Mouse (Mus musculus) embryonic stem cell, embryonic (primary cell): ENCODE measurements around the gene Srcin1.

Source experiments
- CTCF ChIA-PET, 4 experiments: fragments of 300-600 bp in 2 of 4; fragments of 350-600 bp in 2 of 4; sonication (Branson Sonifier 250); formaldehyde crosslinking; loops; one replicate each; lab custom pipeline; 2022; ENCODE audit warnings: inconsistent platforms in 2 of 4; lab: Charles Lee
- POLR2A ChIA-PET, 4 experiments: fragments of 300-600 bp in 2 of 4; fragments of 350-600 bp in 2 of 4; sonication (Branson Sonifier 250); formaldehyde crosslinking; loops; one replicate each; lab custom pipeline; 2022; ENCODE audit warnings: antibody characterized with exemption in 4 of 4, inconsistent platforms in 1 of 4; lab: Charles Lee

Srcin1 gene

GRCm38 (mm10) chr11:97468639-97469287 is 107.2 kb downstream of the Srcin1 start:
- ChIA-PET POLR2A (interaction anchor here (0.5 to 5.4 kb wide), 58 partner anchors 9 to 681 kb away, joined by 3 to 32 read pairs (median 4); partner anchors contain the start of genes Arhgap23 (in 3 of the 4), Fbxl20 (in 1 of the 4), Mrpl45 (in 1 of the 4) and Socs7 (in 1 of the 4)), CTCF (interaction anchor here (0.6 to 4.2 kb wide), 98 partner anchors 9 to 568 kb away, joined by 3 to 85 read pairs (median 4); partner anchors contain the start of genes Arhgap23 (in 2 of the 4), Epop (in 1 of the 4) and Srcin1 (in 1 of the 4))

GRCm38 (mm10) chr11:97466444-97467160 is 109.4 kb downstream of the Srcin1 start:
- ChIA-PET POLR2A (interaction anchor here in 3 of 4 experiments (0.8 to 5.4 kb wide), 9 partner anchors 9 to 177 kb away, joined by 3 to 28 read pairs (median 4); partner anchors contain the start of gene Arhgap23 (in 2 of the 3)), CTCF (interaction anchor here (0.5 to 3.2 kb wide), 5 partner anchors 18 to 58 kb away, joined by 3 to 8 read pairs (median 3); no protein-coding TSS in a partner anchor)

GRCm38 (mm10) chr11:97465957-97466356 is 110.0 kb downstream of the Srcin1 start:
- ChIA-PET POLR2A (interaction anchor here in 3 of 4 experiments (0.8 to 5.4 kb wide), 11 partner anchors 9 to 176 kb away, joined by 3 to 28 read pairs (median 4); partner anchors contain the start of gene Arhgap23 (in 2 of the 3)), CTCF (interaction anchor here (0.5 to 3.2 kb wide), 7 partner anchors 17 to 1616 kb away, joined by 3 to 8 read pairs (median 3); no protein-coding TSS in a partner anchor)

- ChIA-PET CTCF (interaction anchor here in 2 of 4 experiments (0.5 to 3.2 kb wide), 4 partner anchors 21 to 153 kb away, joined by 3 to 8 read pairs (median 4); no protein-coding TSS in a partner anchor), POLR2A (interaction anchor here in 2 of 4 experiments (1.0 to 2.1 kb wide), 3 partner anchors 29 to 56 kb away, joined by 3 to 4 read pairs (median 3); no protein-coding TSS in a partner anchor)
Measured at GRCm38 (mm10) chr11:97463991-97464390, 112.0 kb downstream of the Srcin1 start.

GRCm38 (mm10) chr11:97463166-97463565 is 112.8 kb downstream of the Srcin1 start:
- CTCF ChIA-PET: interaction anchor here in 1 of 4 experiments (0.6 to 1.0 kb wide), 2 partner anchors 28 to 149 kb away, joined by 3 to 4 read pairs; no protein-coding TSS in a partner anchor
- POLR2A ChIA-PET: interaction anchor here in 2 of 4 experiments (0.6 to 2.1 kb wide), 3 partner anchors 22 to 55 kb away, joined by 3 to 4 read pairs (median 4); no protein-coding TSS in a partner anchor

- CTCF ChIA-PET: interaction anchor here in 1 of 4 experiments (1.0 kb wide), 1 partner anchor 27 kb away, joined by 4 read pairs; no protein-coding TSS in a partner anchor
- POLR2A ChIA-PET: interaction anchor here in 2 of 4 experiments (0.6 to 0.7 kb wide), 2 partner anchors 12 to 22 kb away, joined by 3 to 4 read pairs; no protein-coding TSS in a partner anchor
Measured at GRCm38 (mm10) chr11:97462538-97462937, 113.4 kb downstream of the Srcin1 start.

GRCm38 (mm10) chr11:97461307-97461820 is 114.6 kb downstream of the Srcin1 start:
- CTCF ChIA-PET: interaction anchor here in 1 of 4 experiments (1.3 kb wide), 1 partner anchor 27 kb away, joined by 6 read pairs; no protein-coding TSS in a partner anchor
- POLR2A ChIA-PET: interaction anchor here in 2 of 4 experiments (0.8 to 3.0 kb wide), 6 partner anchors 9 to 90 kb away, joined by 3 to 12 read pairs (median 4); no protein-coding TSS in a partner anchor
